Mouse (Mus musculus) gastrocnemius, postnatal 25 days (tissue): ENCODE measurements around the gene Cfap20. TPM values are rescaled to one million over a fixed set of nuclear protein-coding genes. Genes with fewer than 3 reads are reported as not detected.

Experiments used
- DNase-seq: peaks from one replicate; pipeline ENCODE4 v3.0.0; 2022
- total RNA-seq, 2 experiments: library from RNA; stranded (reverse); gene quantifications; 1 replicate in 1 of 2; 2 replicates in 1 of 2; pipeline ENCODE4 v1.2.3; 2021

Gene Cfap20
- total RNA-seq, 2 experiments from 2014 or later = 7.5 TPM

DNA sequence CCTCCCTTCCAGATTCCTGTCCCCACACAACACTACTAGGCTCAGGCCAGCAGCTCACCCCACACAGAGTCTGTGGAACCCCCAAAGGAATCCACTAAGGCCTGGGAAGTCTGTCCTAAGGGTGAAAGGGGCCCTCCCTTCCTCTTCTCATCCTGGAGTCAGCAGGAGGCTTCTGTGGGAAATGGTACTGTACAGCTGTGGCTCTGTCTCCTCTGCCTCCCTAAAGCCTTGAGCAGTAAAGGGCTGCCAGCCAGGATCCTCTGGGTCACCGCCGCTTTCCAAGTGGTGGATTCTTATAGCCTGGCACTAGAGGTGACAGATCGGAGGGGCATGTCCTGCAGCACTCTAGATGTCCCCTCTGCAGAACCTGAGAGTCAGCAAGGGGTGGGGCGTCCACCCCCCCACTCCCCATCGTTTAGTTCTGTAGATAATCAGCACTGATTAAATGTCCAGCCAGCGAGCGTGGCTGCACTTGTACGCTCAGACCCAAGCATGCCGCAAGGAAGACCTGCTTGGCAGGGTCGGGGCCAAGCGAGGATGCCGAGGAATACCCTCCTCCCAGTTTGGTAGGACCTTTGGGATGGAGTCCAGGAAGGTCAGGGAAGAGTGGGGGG is 61.2 kb downstream of the Cfap20 start:
- DNase-seq = no peak

Other genes starting within 250 kb of the Cfap20 start
- gene Kifc3, start 232.1 kb downstream of the Cfap20 start, total RNA-seq = 10 to 100 TPM in 1 of 2 experiments, 1 to 10 TPM in 1; 7.8 to 10.6 TPM
- gene Cngb1, start 128.3 kb downstream of the Cfap20 start, total RNA-seq = under 1 TPM; 0.48 to 0.49 TPM
- not detected for gene Tepp, start 124.3 kb downstream of the Cfap20 start, total RNA-seq
- 1 to 10 TPM; 3.3 to 3.4 TPM for gene Zfp319, start 102.9 kb downstream of the Cfap20 start, total RNA-seq
- gene Usb1, start 102.6 kb downstream of the Cfap20 start, total RNA-seq = 1 to 10 TPM; 5.1 TPM
- 10 to 100 TPM; 15.4 to 18.0 TPM for gene Mmp15, start 82.6 kb downstream of the Cfap20 start, total RNA-seq
- 10 to 100 TPM; 21.0 to 25.8 TPM for gene Csnk2a2, start 55.2 kb upstream of the Cfap20 start, total RNA-seq
- not detected for gene Ccdc113, start 99.2 kb upstream of the Cfap20 start, total RNA-seq
- not detected for gene Prss54, start 141.5 kb upstream of the Cfap20 start, total RNA-seq
- under 1 TPM; 0.38 to 0.67 TPM for gene Gins3, start 198.6 kb upstream of the Cfap20 start, total RNA-seq
- gene Ndrg4, start 242.1 kb upstream of the Cfap20 start, total RNA-seq = 1 to 10 TPM; 4.6 to 5.9 TPM